Mouse (Mus musculus) hindbrain, embryonic 12.5 days (tissue): Measurements from ENCODE around the gene Tiam1. TPM values are rescaled to one million over a fixed set of nuclear protein-coding genes. Genes with fewer than 3 reads are reported as not detected.

Source experiments
- ATAC-seq: fragments of 200-750 bp; cut with Nextera tagmentation; 2 replicates; pipeline ENCODE4 v1.8.0; 2017; ENCODE audit warnings: moderate TSS enrichment; ENCODE audit not compliant: low FRiP score
- H3K27ac ChIP-seq: fragments of 300-500 bp; sonication (generic); 2 replicates; pipeline ENCODE4 v1.5.1; 2016; ENCODE audit warnings: mild to moderate bottlenecking
- H3K27me3 ChIP-seq: fragments of 300-500 bp; sonication (generic); 2 replicates; pipeline ENCODE4 v1.6.1; 2016; ENCODE audit warnings: mild to moderate bottlenecking
- H3K36me3 ChIP-seq: fragments of 300-500 bp; sonication (generic); 2 replicates; pipeline ENCODE4 v1.6.1; 2016; ENCODE audit warnings: mild to moderate bottlenecking
- H3K4me1 ChIP-seq: fragments of 300-500 bp; sonication (generic); 2 replicates; pipeline ENCODE4 v1.6.1; 2016
- H3K4me2 ChIP-seq: fragments of 300-500 bp; sonication (generic); replicated peaks from 2 replicates; pipeline ENCODE4 v1.6.1; 2016; ENCODE audit warnings: mild to moderate bottlenecking
- H3K4me3 ChIP-seq: fragments of 300-500 bp; sonication (generic); 2 replicates; pipeline ENCODE4 v1.5.1; 2016; ENCODE audit warnings: mild to moderate bottlenecking
- H3K9ac ChIP-seq: fragments of 300-500 bp; sonication (generic); 2 replicates; pipeline ENCODE4 v1.6.1; 2016; ENCODE audit warnings: mild to moderate bottlenecking, moderate library complexity
- H3K9me3 ChIP-seq: fragments of 300-500 bp; sonication (generic); replicated peaks from 2 replicates; pipeline ENCODE4 v1.6.1; 2016; ENCODE audit warnings: mild to moderate bottlenecking
- WGBS: fragments of 180-500 bp; shearing (Covaris S2); methylation state at CpG from one replicate; pipeline ENCODE4 v1.1.7; 2016; 5-methylcytosine and 5-hydroxymethylcytosine counted together
- polyA plus RNA-seq: library from polyadenylated mRNA; unstranded; fragments of >200 nt; fragmentation: Nextera tagmentation; extraction: Ambion mirVana; gene quantifications from 2 replicates; pipeline ENCODE4 v1.2.1, GENCODE M21; 2016

Tiam1 gene
- polyA plus RNA-seq, 1 experiment from 2014 or later = 25.7 TPM

DNA sequence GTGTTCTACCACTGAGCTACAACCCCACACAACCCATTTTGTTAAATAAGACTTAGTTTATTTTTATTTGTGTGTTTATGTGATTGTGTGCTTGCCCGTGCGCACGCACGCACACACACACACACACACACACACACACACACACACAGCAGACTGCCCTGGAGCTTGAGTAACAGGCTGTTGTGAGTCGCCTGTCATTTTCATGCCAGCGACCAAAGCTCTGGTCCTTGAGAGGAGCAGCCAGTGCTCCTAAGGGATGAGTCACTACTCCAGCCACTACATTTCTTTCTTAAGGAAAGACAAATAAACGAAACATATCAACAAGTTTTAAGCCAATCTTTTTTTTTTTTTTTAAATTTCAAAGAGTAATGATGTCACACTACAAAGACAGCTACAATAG is 236.7 kb downstream of the Tiam1 start:
- H3K36me3 ChIP-seq = no peaks in the 10 kb centered on the region
- WGBS = 90% methylated on average over 7 of the region's 7 CpGs
- no peak overlapping the region for H3K27ac ChIP-seq
- H3K9ac ChIP-seq = no peak overlapping the region
- no peaks in the 10 kb centered on the region for H3K27me3 ChIP-seq
- no peak for ATAC-seq
- H3K9me3 ChIP-seq = no peaks in the 10 kb centered on the region
- H3K4me2 ChIP-seq = no peak overlapping the region
- H3K4me3 ChIP-seq = no peak overlapping the region
- peaks cover 16% of the 10 kb centered on the region for H3K4me1 ChIP-seq

DNA sequence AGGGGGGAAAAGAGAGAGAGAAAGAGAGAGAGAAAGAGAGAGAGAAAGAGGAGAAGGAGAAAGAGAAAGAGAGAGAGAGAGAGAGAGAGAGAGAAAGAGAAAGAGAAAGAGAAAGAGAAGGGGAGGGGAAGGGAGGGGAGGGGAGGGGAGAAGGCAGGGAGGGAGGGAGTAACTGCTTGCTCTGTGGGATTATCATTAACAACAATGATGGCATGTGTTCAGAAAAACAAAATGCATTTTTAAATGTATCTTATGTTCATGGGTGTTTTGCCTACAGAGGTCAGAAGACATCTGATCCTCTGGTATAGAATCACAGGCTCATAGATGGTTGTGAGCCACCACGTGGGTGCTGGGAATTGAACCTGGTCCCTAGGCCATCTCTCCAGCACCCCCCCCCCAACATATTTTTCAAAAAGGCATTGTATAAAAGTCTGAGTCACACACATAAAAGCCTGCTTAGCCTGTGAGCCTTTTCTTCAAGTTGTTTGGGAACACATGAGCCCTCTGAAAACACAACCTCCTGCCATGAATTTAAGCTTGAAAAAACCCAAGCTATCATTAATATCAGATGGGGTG is 237.8 kb downstream of the Tiam1 start:
- Histone ChIP-seq H3K9ac (no peak overlapping the region), H3K4me3 (no peak overlapping the region), H3K36me3 (no peaks in the 10 kb centered on the region), H3K27me3 (no peaks in the 10 kb centered on the region), H3K9me3 (no peaks in the 10 kb centered on the region), H3K4me2 (no peak overlapping the region), H3K4me1 (peaks cover 20% of the 10 kb centered on the region), H3K27ac (no peak overlapping the region)
- 100% methylated on average over 1 of the region's 1 CpGs for WGBS
- ATAC-seq = no peak

DNA sequence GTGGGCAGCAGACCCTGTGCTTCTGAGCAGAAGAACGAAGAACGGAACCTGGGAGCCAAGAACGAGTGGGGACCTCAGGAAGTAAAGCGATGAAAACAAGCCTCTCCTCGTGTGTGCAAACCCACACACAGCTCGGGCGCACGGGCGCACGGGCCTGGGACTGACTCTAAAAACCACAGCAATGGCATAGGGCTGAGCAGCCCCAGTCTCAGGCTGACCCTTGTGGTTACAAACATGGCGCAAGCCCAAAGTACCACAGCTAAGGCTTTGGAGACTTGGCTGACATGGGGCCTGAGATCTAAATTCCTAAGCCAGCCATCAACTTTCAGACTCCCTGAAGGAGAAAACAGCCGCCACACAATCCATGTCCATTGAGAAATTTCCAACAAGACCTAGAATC is 239.4 kb downstream of the Tiam1 start:
- Histone ChIP-seq H3K9ac (no peak overlapping the region), H3K27me3 (no peaks in the 10 kb centered on the region), H3K4me1 (peaks cover 17% of the 10 kb centered on the region), H3K4me2 (no peak overlapping the region), H3K36me3 (no peaks in the 10 kb centered on the region), H3K4me3 (no peak overlapping the region), H3K9me3 (no peaks in the 10 kb centered on the region), H3K27ac (no peak overlapping the region)
- no peak for ATAC-seq
- 95% methylated on average over 12 of the region's 12 CpGs for WGBS

DNA sequence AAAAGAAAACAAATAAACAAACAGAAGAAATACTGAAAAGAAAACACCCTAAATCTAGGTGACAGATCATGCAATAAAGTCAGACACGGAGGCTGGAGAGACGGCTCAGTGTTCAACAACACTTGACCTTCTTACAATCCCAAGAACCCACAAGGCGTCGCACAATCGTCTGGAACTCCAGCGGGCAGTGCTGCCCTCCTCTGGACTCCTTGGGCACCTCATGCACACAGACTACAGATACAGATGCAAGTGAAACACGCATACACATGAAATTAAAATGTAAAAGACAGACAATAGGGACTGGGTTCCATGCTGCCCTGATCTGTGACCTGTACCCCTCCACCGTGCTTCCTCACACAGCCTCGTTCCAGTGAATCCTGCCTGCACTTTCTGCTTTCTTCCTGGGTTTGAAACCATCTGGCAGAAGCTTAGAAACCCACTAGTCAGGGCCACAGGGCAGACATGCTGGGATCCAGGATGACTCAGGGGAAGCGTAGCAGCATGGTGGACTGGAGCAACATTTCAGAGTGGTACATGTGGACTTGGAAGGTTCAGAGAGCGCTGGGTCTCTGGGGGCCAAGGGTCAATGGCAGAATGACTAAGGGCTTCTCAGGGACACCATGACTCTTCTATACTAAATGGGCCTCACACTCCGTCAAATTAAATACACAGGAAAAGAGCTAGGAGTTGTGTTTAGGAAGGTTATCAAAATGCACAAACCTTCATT is 240.8 kb downstream of the Tiam1 start:
- no peak overlapping the region for H3K4me2 ChIP-seq
- WGBS = 87% methylated on average over 12 of the region's 12 CpGs
- ATAC-seq = no peak

DNA sequence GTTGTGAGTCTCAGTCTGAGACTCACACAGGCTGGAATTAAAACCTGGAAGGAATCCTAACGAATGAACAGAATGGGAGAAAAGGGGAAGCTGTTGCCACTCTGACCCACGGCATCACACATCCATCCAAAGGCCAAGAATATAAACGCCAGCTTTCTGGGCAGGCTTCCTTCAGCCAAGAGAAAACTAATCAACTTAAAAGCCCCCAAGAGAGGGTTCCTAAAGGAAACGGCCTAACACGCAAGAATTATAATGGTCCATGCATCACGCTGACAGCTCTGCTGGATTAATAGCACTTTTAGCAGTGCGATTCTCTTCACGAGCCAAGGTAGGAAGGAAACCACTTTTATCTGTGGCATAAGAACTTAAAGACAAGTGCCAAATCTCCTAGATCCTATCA is 242.9 kb downstream of the Tiam1 start:
- H3K27ac ChIP-seq = 0 out of 2 replicates have a peak overlapping the region, but pooled peaks have one; percentile 0
- H3K4me3 ChIP-seq = no peak overlapping the region

More for the DNA sequence above, 240.8 kb downstream of the Tiam1 start:
- no peak overlapping the region for H3K9ac ChIP-seq
- H3K27me3 ChIP-seq = no peaks in the 10 kb centered on the region
- no peaks in the 10 kb centered on the region for H3K9me3 ChIP-seq
- H3K36me3 ChIP-seq = no peaks in the 10 kb centered on the region
- H3K4me3 ChIP-seq = no peak overlapping the region
- H3K27ac ChIP-seq = no peak overlapping the region
- 0 out of 2 replicates have a peak, but pooled peaks cover 10% of the 10 kb centered on the region for H3K4me1 ChIP-seq

DNA sequence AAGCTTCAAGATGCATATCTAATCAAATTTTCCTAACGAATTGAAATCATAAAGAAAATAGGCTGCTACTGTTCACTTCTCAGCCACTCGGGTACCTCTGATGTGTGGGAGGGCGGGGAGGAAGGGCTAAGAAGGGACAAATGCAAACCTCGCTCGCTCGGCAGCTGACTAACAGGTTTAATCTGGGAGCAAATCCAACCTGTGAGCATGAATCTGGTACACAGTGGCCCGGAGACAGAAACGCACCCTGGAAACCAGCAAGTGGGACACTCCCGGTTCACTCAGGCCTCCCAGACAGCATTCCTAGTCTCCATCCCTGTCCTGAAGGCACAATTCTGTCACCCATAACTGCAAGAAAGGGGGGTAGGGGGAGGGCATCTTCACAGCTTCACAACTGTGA is 244.4 kb downstream of the Tiam1 start:
- no peaks in the 10 kb centered on the region for H3K9me3 ChIP-seq
- 74% methylated on average over 9 of the region's 9 CpGs for WGBS
- ATAC-seq = no peak

More for the DNA sequence above, 242.9 kb downstream of the Tiam1 start:
- Histone ChIP-seq H3K4me2 (no peak overlapping the region), H3K9me3 (no peaks in the 10 kb centered on the region), H3K9ac (no peak overlapping the region), H3K27me3 (no peaks in the 10 kb centered on the region), H3K4me1 (0 out of 2 replicates have a peak, but pooled peaks cover 10% of the 10 kb centered on the region), H3K36me3 (no peaks in the 10 kb centered on the region)
- ATAC-seq = no peak
- 39% methylated on average over 8 of the region's 8 CpGs for WGBS

DNA sequence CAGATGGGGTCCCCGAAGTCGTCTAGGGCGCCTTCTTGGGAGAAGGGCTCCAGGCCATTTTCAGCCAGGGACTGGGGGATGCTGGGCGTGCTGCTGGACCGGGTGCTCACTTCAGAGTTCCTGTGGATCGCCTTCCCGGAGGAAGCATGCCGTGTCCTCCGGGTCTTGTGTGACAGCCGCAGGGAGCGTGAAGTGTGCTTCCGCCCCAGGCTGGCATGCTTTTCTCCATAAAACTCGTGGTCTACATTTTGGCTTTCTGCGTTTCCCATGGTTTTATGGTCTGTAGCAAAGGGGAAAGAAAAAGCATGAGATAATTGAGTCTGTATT is 245.3 kb downstream of the Tiam1 start:
- H3K9me3 ChIP-seq = peaks cover 8% of the 10 kb centered on the region; the same call in 1 of the 2 replicates

More for the DNA sequence above, 244.4 kb downstream of the Tiam1 start:
- Histone ChIP-seq H3K27ac (no peak overlapping the region), H3K4me1 (0 out of 2 replicates have a peak, but pooled peaks cover 10% of the 10 kb centered on the region), H3K27me3 (no peaks in the 10 kb centered on the region), H3K36me3 (no peaks in the 10 kb centered on the region), H3K9ac (no peak overlapping the region), H3K4me2 (no peak overlapping the region), H3K4me3 (no peak overlapping the region)

DNA sequence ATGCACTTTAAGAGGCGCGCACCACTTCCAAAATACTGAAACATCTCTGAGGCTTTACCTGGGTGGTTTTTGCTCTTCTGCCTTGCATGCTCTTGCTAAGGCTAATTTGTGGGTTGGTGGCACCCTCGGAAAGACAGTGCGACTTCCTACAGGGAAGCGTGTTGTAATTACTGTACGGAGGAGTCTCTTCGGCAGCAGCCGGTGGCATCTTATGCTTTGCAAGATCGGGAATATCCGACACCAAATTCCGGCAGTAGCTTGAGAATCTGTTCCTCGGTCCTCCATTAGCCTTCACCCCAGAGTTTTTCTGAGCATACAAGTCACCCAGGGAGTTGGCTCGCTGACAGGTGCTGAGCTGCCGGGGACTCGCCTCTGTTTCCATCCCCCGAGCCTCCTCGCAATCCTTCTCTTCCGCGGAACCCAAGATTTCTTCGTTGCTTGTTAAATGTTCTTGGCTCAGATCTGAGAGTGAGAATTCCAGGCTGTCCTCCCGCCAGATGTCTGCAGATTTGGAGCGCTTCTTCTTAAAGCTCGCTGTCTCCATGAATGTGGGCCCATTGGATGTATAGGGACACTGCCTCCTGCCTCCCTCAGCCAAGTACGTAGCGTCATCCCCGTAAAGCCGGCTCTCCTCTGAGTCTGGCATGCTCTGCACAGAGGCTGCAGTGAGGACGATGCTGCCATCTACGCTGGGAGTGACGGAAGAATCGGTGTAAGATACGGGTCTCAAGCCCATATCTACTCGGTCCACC is 245.8 kb downstream of the Tiam1 start:
- Histone ChIP-seq H3K27me3 (no peaks in the 10 kb centered on the region), H3K4me3 (no peak overlapping the region), H3K9ac (no peak overlapping the region), H3K9me3 (peaks cover 8% of the 10 kb centered on the region; the same call in 1 of the 2 replicates), H3K4me2 (no peak overlapping the region), H3K36me3 (no peaks in the 10 kb centered on the region; the same call in 1 of the 2 replicates), H3K27ac (no peak overlapping the region), H3K4me1 (0 out of 2 replicates have a peak, but pooled peaks cover 10% of the 10 kb centered on the region)
- WGBS = 87% methylated on average over 33 of the region's 33 CpGs
- no peak for ATAC-seq

More for the DNA sequence above, 245.3 kb downstream of the Tiam1 start:
- no peaks in the 10 kb centered on the region; the same call in 1 of the 2 replicates for H3K36me3 ChIP-seq
- no peak overlapping the region for H3K4me3 ChIP-seq
- H3K27ac ChIP-seq = no peak overlapping the region
- no peak for ATAC-seq
- WGBS = 90% methylated on average over 14 of the region's 14 CpGs
- 0 out of 2 replicates have a peak, but pooled peaks cover 10% of the 10 kb centered on the region for H3K4me1 ChIP-seq
- H3K27me3 ChIP-seq = no peaks in the 10 kb centered on the region
- H3K9ac ChIP-seq = no peak overlapping the region
- no peak overlapping the region for H3K4me2 ChIP-seq

DNA sequence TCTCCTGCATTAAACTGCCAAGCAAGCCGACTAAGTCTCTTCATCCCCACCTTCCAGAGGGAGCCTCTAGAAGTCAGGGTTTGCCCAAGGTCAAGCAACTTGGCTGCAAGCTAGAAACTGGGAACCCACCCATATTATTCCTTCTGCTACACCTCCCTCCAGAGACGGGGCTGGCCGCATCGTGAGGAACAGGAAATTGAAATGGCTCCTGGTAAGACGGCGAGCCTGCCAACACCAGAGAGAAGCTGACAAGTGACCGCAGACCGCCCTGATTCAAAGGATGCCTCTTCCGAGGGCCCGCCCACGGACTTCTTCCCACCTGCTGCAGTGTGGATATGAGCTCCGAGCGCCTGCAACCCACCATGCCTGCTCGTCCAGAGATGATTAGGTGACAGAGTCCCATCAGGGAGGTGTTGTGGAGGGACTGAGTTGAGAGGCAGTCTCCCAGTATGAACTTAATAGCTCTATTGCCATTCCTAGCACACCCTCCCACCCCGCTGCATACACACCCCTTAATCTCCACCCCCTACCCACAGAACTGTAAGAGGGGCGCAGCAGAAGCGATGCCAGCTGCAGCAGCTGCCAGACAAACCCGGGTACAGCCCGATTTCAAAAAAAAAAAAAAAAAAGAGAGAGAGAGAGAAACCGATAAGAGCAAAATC is 246.6 kb downstream of the Tiam1 start:
- WGBS = 82% methylated on average over 20 of the region's 20 CpGs
- H3K4me3 ChIP-seq = no peak overlapping the region
- no peak overlapping the region for H3K27ac ChIP-seq
- ATAC-seq = no peak
- H3K4me1 ChIP-seq = 0 out of 2 replicates have a peak, but pooled peaks cover 10% of the 10 kb centered on the region
- H3K36me3 ChIP-seq = no peaks in the 10 kb centered on the region; the same call in 1 of the 2 replicates
- H3K27me3 ChIP-seq = no peaks in the 10 kb centered on the region
- no peak overlapping the region for H3K4me2 ChIP-seq
- H3K9me3 ChIP-seq = peaks cover 8% of the 10 kb centered on the region; the same call in 1 of the 2 replicates
- no peak overlapping the region for H3K9ac ChIP-seq

DNA sequence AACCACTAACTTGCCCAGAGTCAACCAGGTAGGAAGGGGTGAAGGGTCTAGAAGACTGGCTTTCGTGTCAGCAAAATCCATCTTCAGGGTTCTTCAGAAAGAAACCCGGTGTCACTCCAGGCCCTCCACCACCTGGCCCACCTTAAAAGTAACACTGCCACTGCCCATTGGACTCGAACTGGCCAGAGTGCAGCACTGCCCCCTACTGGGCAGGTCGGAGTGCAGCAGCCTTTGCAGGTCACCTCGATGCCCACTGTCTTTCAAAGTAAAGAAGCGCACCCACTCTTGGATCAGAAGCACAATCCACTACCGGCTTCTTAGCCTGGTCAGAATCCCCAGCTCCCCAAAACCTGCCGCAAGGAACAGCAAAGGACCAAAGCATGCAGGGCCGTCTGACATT is 247.2 kb downstream of the Tiam1 start:
- 77% methylated on average over 9 of the region's 9 CpGs for WGBS
- ATAC-seq = no peak
- H3K4me3 ChIP-seq = no peak overlapping the region

DNA sequence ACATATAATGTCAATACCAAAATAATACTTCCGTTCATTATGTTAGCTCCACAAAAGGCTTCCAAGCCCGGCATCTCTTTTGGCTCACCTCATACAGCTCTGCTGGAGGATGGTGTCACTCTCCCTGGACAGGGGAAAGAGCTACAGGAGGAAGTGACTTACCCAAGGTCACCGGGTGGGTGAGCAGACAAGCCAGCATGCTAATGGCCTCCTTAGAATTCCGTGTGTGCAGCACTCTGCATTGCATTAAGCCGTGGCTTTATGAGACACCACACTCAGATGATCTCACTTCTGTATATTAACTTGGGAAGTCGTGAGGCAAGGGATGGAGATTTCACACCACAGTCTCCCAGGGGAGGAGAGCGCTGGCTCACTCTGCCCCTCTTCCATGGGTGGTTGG is 248.3 kb downstream of the Tiam1 start:
- no peak overlapping the region for H3K4me2 ChIP-seq
- ATAC-seq = no peak
- no peak overlapping the region for H3K27ac ChIP-seq
- 74% methylated on average over 7 of the region's 7 CpGs for WGBS
- H3K36me3 ChIP-seq = no peaks in the 10 kb centered on the region; the same call in 1 of the 2 replicates
- H3K4me1 ChIP-seq = peaks cover 7% of the 10 kb centered on the region; the same call in 1 of the 2 replicates
- H3K9me3 ChIP-seq = peaks cover 8% of the 10 kb centered on the region; the same call in 1 of the 2 replicates
- no peaks in the 10 kb centered on the region for H3K27me3 ChIP-seq
- H3K9ac ChIP-seq = no peak overlapping the region
- H3K4me3 ChIP-seq = no peak overlapping the region

More for the DNA sequence above, 247.2 kb downstream of the Tiam1 start:
- Histone ChIP-seq H3K4me2 (no peak overlapping the region), H3K27me3 (no peaks in the 10 kb centered on the region), H3K9ac (no peak overlapping the region; the same call in 1 of the 2 replicates), H3K9me3 (peaks cover 8% of the 10 kb centered on the region; the same call in 1 of the 2 replicates), H3K36me3 (no peaks in the 10 kb centered on the region; the same call in 1 of the 2 replicates), H3K27ac (no peak overlapping the region), H3K4me1 (0 out of 2 replicates have a peak, but pooled peaks cover 10% of the 10 kb centered on the region)
